Comparison of ENCODE assay signal across 13 mouse cellular contexts in genomic region chr9:65672996-65673395, GRCm38 (mm10). TPM values are rescaled to one million over a fixed set of nuclear protein-coding genes. Genes with fewer than 3 reads are reported as not detected.
DNase-seq lines count a peak whose midpoint lies in the region; ATAC-seq and TF ChIP-seq lines count a peak whose summit lies in the region.
"Had no signal": no experiment of that assay in that cellular context is flagged by ENCODE, and none has a peak within 500 bp of the region (broad histone marks: within the 10 kb centered on the region; RNA-seq: fewer than 3 reads in every experiment).

No protein-coding gene starts in this region.

- no peaks in the 10 kb centered on the region for H3K36me3 ChIP-seq in kidney, embryonic 16.5 days (ENCODE audit: insufficient read depth, low read length)
- no peaks in the 10 kb centered on the region for H3K36me3 ChIP-seq in embryonic facial prominence, embryonic 10.5 days (replicated peaks)
- H3K36me3 ChIP-seq in myocyte (ENCODE audit: control insufficient read depth, insufficient read depth), result no peaks in the 10 kb centered on the region
- H3K36me3 ChIP-seq in hindbrain, embryonic 11.5 days (ENCODE audit: control insufficient read depth, insufficient read depth, low read length), result no peaks in the 10 kb centered on the region
- H3K36me3 ChIP-seq: forebrain, embryonic 12.5 days; hindbrain, embryonic 15.5 days; neural tube, embryonic 12.5 days had no signal

- H3ac ChIP-seq in myocyte (ENCODE audit: control insufficient read depth, insufficient read length), result no peak overlapping the region

- peak; percentile 47 for DNase-seq in kidney, adult 18-20 months
- no peak for DNase-seq in embryonic facial prominence, embryonic 10.5 days (ENCODE audit: low spot score)
- peak; percentile 34 for DNase-seq in heart, postnatal 4 days
- DNase-seq in hindbrain, embryonic 11.5 days (ENCODE audit: low spot score), result no peak
- no peak for DNase-seq in frontal cortex, adult 2 months (ENCODE audit: extremely low spot score in 1 of 2, low spot score in 1 of 2)
- no peak for DNase-seq in cerebellum, postnatal 36 days
- DNase-seq: adrenal gland, postnatal 10 days; cerebellum, adult 2 months had no signal

- no peaks in the 10 kb centered on the region for H3K9me3 ChIP-seq in kidney, embryonic 16.5 days (ENCODE audit: low read length)
- no peaks in the 10 kb centered on the region for H3K9me3 ChIP-seq in embryonic facial prominence, embryonic 10.5 days
- no peaks in the 10 kb centered on the region for H3K9me3 ChIP-seq in hindbrain, embryonic 11.5 days (ENCODE audit: control insufficient read depth, low read length)
- H3K9me3 ChIP-seq: forebrain, embryonic 12.5 days; hindbrain, embryonic 15.5 days; neural tube, embryonic 12.5 days had no signal

- H3K27me3 ChIP-seq in kidney, embryonic 16.5 days (ENCODE audit: insufficient read depth, low read length), result no peaks in the 10 kb centered on the region
- H3K27me3 ChIP-seq in embryonic facial prominence, embryonic 10.5 days (replicated peaks; ENCODE audit: low read depth, poor library complexity, severe bottlenecking), result no peaks in the 10 kb centered on the region
- no peaks in the 10 kb centered on the region for H3K27me3 ChIP-seq in myocyte (ENCODE audit: control insufficient read depth, insufficient read depth, insufficient read length)
- H3K27me3 ChIP-seq in hindbrain, embryonic 11.5 days (ENCODE audit: control insufficient read depth, insufficient read depth, low read length), result no peaks in the 10 kb centered on the region
- H3K27me3 ChIP-seq: forebrain, embryonic 12.5 days; hindbrain, embryonic 15.5 days; neural tube, embryonic 12.5 days had no signal

- no peak overlapping the region for H3K4me2 ChIP-seq in kidney, embryonic 16.5 days (replicated peaks; ENCODE audit: low read depth, low read length)
- H3K4me2 ChIP-seq in myocyte (ENCODE audit: low read depth), result peak overlapping the region; percentile 76
- no peak overlapping the region for H3K4me2 ChIP-seq in hindbrain, embryonic 11.5 days (replicated peaks; ENCODE audit: low read depth, low read length)
- H3K4me2 ChIP-seq: forebrain, embryonic 12.5 days; hindbrain, embryonic 15.5 days; neural tube, embryonic 12.5 days had no signal

- H3K27ac ChIP-seq in kidney, embryonic 16.5 days (ENCODE audit: low read length), result no peak overlapping the region
- H3K27ac ChIP-seq in embryonic facial prominence, embryonic 10.5 days (replicated peaks), result peak overlapping the region; percentile 44; the same call in 1 of the 2 replicates
- no peak overlapping the region for H3K27ac ChIP-seq in hindbrain, embryonic 11.5 days (ENCODE audit: low read depth, low read length)
- H3K27ac ChIP-seq: forebrain, embryonic 12.5 days; hindbrain, embryonic 15.5 days; neural tube, embryonic 12.5 days had no signal

- no peak for ATAC-seq in kidney, embryonic 16.5 days (ENCODE audit: low FRiP score, low TSS enrichment)
- no peak for ATAC-seq in hindbrain, embryonic 11.5 days (ENCODE audit: low FRiP score)

- no peak overlapping the region for H3K9ac ChIP-seq in kidney, embryonic 16.5 days (replicated peaks; ENCODE audit: low read length)
- no peak overlapping the region for H3K9ac ChIP-seq in hindbrain, embryonic 11.5 days (ENCODE audit: low read depth, low read length)
- H3K9ac ChIP-seq: forebrain, embryonic 12.5 days; hindbrain, embryonic 15.5 days; neural tube, embryonic 12.5 days had no signal

- TF ChIP-seq POLR2A in myocyte (IDR thresholded peaks at IDR 0.05; ENCODE audit: insufficient read length, low read depth), result no peak

- H3K79me2 ChIP-seq in myocyte (ENCODE audit: control insufficient read depth, insufficient read depth), result peaks cover 13% of the 10 kb centered on the region

- H3K4me3 ChIP-seq in kidney, embryonic 16.5 days (ENCODE audit: low read length), result no peak overlapping the region
- no peak overlapping the region for H3K4me3 ChIP-seq in embryonic facial prominence, embryonic 10.5 days
- no peak overlapping the region for H3K4me3 ChIP-seq in myocyte
- H3K4me3 ChIP-seq in hindbrain, embryonic 11.5 days (ENCODE audit: low read depth, low read length), result no peak overlapping the region
- H3K4me3 ChIP-seq: forebrain, embryonic 12.5 days; hindbrain, embryonic 15.5 days; neural tube, embryonic 12.5 days had no signal

- WGBS in kidney, embryonic 16.5 days, result 61% methylated on average over 11 of the region's 11 CpGs
- WGBS in embryonic facial prominence, embryonic 10.5 days, result 74% methylated on average over 11 of the region's 11 CpGs
- WGBS in hindbrain, embryonic 11.5 days, result 81% methylated on average over 11 of the region's 11 CpGs

- H3K4me1 ChIP-seq in kidney, embryonic 16.5 days (ENCODE audit: insufficient read depth, low read length), result peaks cover 21% of the 10 kb centered on the region
- peaks cover 36% of the 10 kb centered on the region for H3K4me1 ChIP-seq in embryonic facial prominence, embryonic 10.5 days
- H3K4me1 ChIP-seq in hindbrain, embryonic 11.5 days (replicated peaks; ENCODE audit: control insufficient read depth, insufficient read depth, low read length), result peaks cover 5% of the 10 kb centered on the region; the same call in 1 of the 2 replicates

TF ChIP-seq in myocyte, 11 proteins besides CTCF, POLR2A, EP300 and RAD21:
- TF ChIP-seq MYOG (IDR thresholded peaks at IDR 0.05; ENCODE audit: control insufficient read depth in 1 of 3, insufficient read depth in 1 of 3, insufficient read length in 2 of 3, low read depth in 2 of 3) (no peak), TCF12 (IDR thresholded peaks at IDR 0.05; ENCODE audit: insufficient read depth, poor library complexity, severe bottlenecking) (no peak), E2F4 (IDR thresholded peaks at IDR 0.05; ENCODE audit: insufficient read depth) (no peak), POLR2AphosphoS2 (IDR thresholded peaks at IDR 0.05; ENCODE audit: insufficient read length, low read depth) (no peak), SRF (IDR thresholded peaks at IDR 0.05; ENCODE audit: control insufficient read depth, insufficient read length, low read depth) (no peak), USF1 (IDR thresholded peaks at IDR 0.05; ENCODE audit: low read depth) (no peak), TCF3 (IDR thresholded peaks at IDR 0.05; ENCODE audit: insufficient read length, low read depth) (no peak), REST (IDR thresholded peaks at IDR 0.05; ENCODE audit: insufficient read depth, insufficient read length) (no peak), MYOD1 (IDR thresholded peaks at IDR 0.05; ENCODE audit: control insufficient read depth in 1 of 3, insufficient read length in 2 of 3, low read depth in 2 of 3) (no peak), CEBPB (IDR thresholded peaks at IDR 0.05; ENCODE audit: insufficient read depth, poor library complexity, severe bottlenecking) (no peak)
TF ChIP-seq in myocyte: peak in this region for 0.

RNA-seq across cellular contexts. Expression of gene Oaz2, which starts 5.2 kb away (rescaled TPM):
- polyA plus RNA-seq in kidney, embryonic 16.5 days (2015; fragmentation: Nextera tagmentation; extraction: Ambion mirVana), result 317 and 362 TPM in 2 replicates
- 251 and 270 TPM in 2 replicates for polyA plus RNA-seq in embryonic facial prominence, embryonic 10.5 days (2016; fragmentation: Nextera tagmentation; extraction: Ambion mirVana)
- 100 to 1,000 TPM; 213 to 221 TPM for total RNA-seq in heart, postnatal 4 days (2021)
- polyA plus RNA-seq in myocyte (2012; fragmentation: generic; extraction: Trizol), result 140 TPM
- polyA plus RNA-seq in hindbrain, embryonic 11.5 days (2014; fragmentation: Nextera tagmentation; extraction: Ambion mirVana), result 204 and 224 TPM in 2 replicates
- 220 and 229 TPM in 2 replicates for polyA plus RNA-seq in frontal cortex, adult 2 months (2012; rRNA removed)

RNA-seq across cellular contexts. Expression of gene Rbpms2, which starts 43.5 kb away (rescaled TPM):
- 34.4 and 36.3 TPM in 2 replicates for polyA plus RNA-seq in kidney, embryonic 16.5 days (2015; fragmentation: Nextera tagmentation; extraction: Ambion mirVana)
- polyA plus RNA-seq in embryonic facial prominence, embryonic 10.5 days (2016; fragmentation: Nextera tagmentation; extraction: Ambion mirVana), result 26.2 and 26.4 TPM in 2 replicates
- 10 to 100 TPM; 89.4 to 97.0 TPM for total RNA-seq in heart, postnatal 4 days (2021)
- 32.1 TPM for polyA plus RNA-seq in myocyte (2012; fragmentation: generic; extraction: Trizol)
- polyA plus RNA-seq in hindbrain, embryonic 11.5 days (2014; fragmentation: Nextera tagmentation; extraction: Ambion mirVana), result 19.5 and 23.7 TPM in 2 replicates
- 7.5 and 8.3 TPM in 2 replicates for polyA plus RNA-seq in frontal cortex, adult 2 months (2012; rRNA removed)

Comparison
In these comparisons a context has a peak if more than half of its experiments do, and no peak if none do; other contexts are left out.
1. DNase-seq: peak in kidney, adult 18-20 months (single experiment) and heart, postnatal 4 days (single experiment); none in embryonic facial prominence, embryonic 10.5 days (single experiment), hindbrain, embryonic 11.5 days (single experiment), frontal cortex, adult 2 months (0 of 2) and cerebellum, postnatal 36 days (0 of 2).